Mouse (Mus musculus): ENCODE data around the gene Rnf123. TPM values are rescaled to one million over a fixed set of nuclear protein-coding genes. Genes with fewer than 3 reads are reported as not detected.
A peak's percentile ranks its signal among the peaks of the same experiment; 100 is the strongest.

The Rnf123 gene
- total RNA-seq, 1 experiment, result 14.5 TPM

GRCm38 (mm10) chr9:108051184-108051930 is 31.8 kb downstream of the Rnf123 start:
- in situ Hi-C loops (cut with MboI; ENCODE audit: low sequenced_read_pairs in 2 of 2, unreplicated experiment in 2 of 2), result no loop called here

DNA sequence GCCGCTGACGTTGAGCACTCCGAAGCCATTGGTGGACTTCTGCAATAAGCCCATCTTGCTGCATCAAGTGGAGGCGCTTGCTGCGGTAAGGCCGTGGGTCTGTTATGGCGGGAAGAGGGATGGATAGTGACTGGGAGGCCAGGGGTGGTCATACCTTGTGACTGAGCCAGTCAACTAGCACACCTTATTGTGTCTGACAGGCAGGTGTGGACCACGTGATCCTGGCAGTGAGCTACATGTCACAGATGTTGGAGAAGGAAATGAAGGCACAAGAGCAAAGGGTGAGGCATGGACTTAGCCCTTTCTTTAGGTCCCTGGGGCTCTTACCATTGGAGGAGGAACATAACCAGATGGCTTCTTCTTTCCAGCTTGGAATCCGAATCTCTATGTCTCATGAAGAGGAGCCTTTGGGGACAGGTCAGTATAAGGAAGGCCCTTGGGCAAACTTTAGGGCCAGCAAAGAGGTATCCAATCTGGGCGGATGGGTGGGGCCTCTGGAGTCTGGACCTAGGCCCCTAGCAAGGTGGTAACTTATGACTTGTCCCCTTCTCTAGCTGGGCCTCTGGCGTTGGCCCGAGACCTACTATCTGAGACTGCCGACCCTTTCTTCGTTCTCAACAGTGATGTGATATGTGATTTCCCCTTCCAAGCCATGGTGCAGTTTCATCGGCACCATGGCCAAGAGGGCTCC is 33.4 kb downstream of the Rnf123 start:
- peak overlapping the region; percentile 92 to 97 for H3K4me3 ChIP-seq (ENCODE audit: insufficient read depth in 1 of 2, low read depth in 1 of 2, low read length in 2 of 2, poor library complexity in 1 of 2, severe bottlenecking in 1 of 2)
- peak overlapping the region; percentile 89 for H3K9ac ChIP-seq (ENCODE audit: insufficient read depth, low read depth, low read length, poor library complexity, severe bottlenecking)
- TF ChIP-seq CHD2 (IDR thresholded peaks at IDR 0.05; ENCODE audit: low read depth, low read length) (no peak), ZC3H11A (IDR thresholded peaks at IDR 0.05; ENCODE audit: borderline replicate concordance, low read depth, low read length) (no peak), ZNF384 (IDR thresholded peaks at IDR 0.05; ENCODE audit: low read depth, low read length) (no peak), MAFK (IDR thresholded peaks at IDR 0.05; ENCODE audit: insufficient read depth, low read depth, low read length) (no peak), HCFC1 (IDR thresholded peaks at IDR 0.05; ENCODE audit: borderline replicate concordance, insufficient read depth, low read length) (no peak)
- in situ Hi-C loops (cut with MboI; ENCODE audit: low sequenced_read_pairs in 2 of 2, unreplicated experiment in 2 of 2), result no loop called here
- no peaks in the 10 kb centered on the region for H3K9me3 ChIP-seq (ENCODE audit: control insufficient read depth, insufficient read depth, low read depth, low read length)
- peak overlapping the region; percentile 54; the same call in 1 of the 2 replicates for H3K27ac ChIP-seq (ENCODE audit: insufficient read depth, low read depth, low read length, poor library complexity, severe bottlenecking)
- H3K36me3 ChIP-seq (ENCODE audit: control insufficient read depth, insufficient read depth, low read length, poor library complexity, severe bottlenecking), result peaks cover 31% of the 10 kb centered on the region
- DNase-seq (ENCODE audit: low read depth, low spot score), result no peak
- H3K4me1 ChIP-seq (ENCODE audit: control insufficient read depth in 2 of 2, insufficient read depth in 2 of 2, low read length in 2 of 2, poor library complexity in 1 of 2), result peaks cover 0 to 18% of the 10 kb centered on the region in 2 experiments; a peak in 3 of 4 replicates

More at GRCm38 (mm10) chr9:108051184-108051930, 31.8 kb downstream of the Rnf123 start:
- Histone ChIP-seq H3K4me1 (ENCODE audit: control insufficient read depth in 2 of 2, insufficient read depth in 2 of 2, low read length in 2 of 2, poor library complexity in 1 of 2) (peaks cover 0 to 20% of the 10 kb centered on the region in 2 experiments; a peak in 3 of 4 replicates), H3K4me3 (ENCODE audit: insufficient read depth in 1 of 2, low read depth in 1 of 2, low read length in 2 of 2, poor library complexity in 1 of 2, severe bottlenecking in 1 of 2) (no peak overlapping the region), H3K27ac (ENCODE audit: insufficient read depth, low read depth, low read length, poor library complexity, severe bottlenecking) (no peak overlapping the region), H3K9ac (ENCODE audit: insufficient read depth, low read depth, low read length, poor library complexity, severe bottlenecking) (no peak overlapping the region), H3K36me3 (ENCODE audit: control insufficient read depth, insufficient read depth, low read length, poor library complexity, severe bottlenecking) (peaks cover 21% of the 10 kb centered on the region; the same call in 1 of the 2 replicates), H3K9me3 (ENCODE audit: control insufficient read depth, insufficient read depth, low read depth, low read length) (no peaks in the 10 kb centered on the region)
- DNase-seq (ENCODE audit: low read depth, low spot score), result no peak
- TF ChIP-seq MAFK (IDR thresholded peaks at IDR 0.05; ENCODE audit: insufficient read depth, low read depth, low read length), result no peak
- TF ChIP-seq ZNF384 (IDR thresholded peaks at IDR 0.05; ENCODE audit: low read depth, low read length), result no peak
- no peak for TF ChIP-seq ZC3H11A (IDR thresholded peaks at IDR 0.05; ENCODE audit: borderline replicate concordance, low read depth, low read length)
- no peak for TF ChIP-seq HCFC1 (IDR thresholded peaks at IDR 0.05; ENCODE audit: borderline replicate concordance, insufficient read depth, low read length)

- peak; percentile 95 for DNase-seq (ENCODE audit: low read depth, low spot score)
- 0 out of 2 replicates have a peak, but pooled peaks have one; percentile 28 for TF ChIP-seq HCFC1 (IDR thresholded peaks at IDR 0.05; ENCODE audit: borderline replicate concordance, insufficient read depth, low read length)
- no peak for TF ChIP-seq ZNF384 (IDR thresholded peaks at IDR 0.05; ENCODE audit: low read depth, low read length)
- TF ChIP-seq ZC3H11A (IDR thresholded peaks at IDR 0.05; ENCODE audit: borderline replicate concordance, low read depth, low read length), result no peak
- TF ChIP-seq MAFK (IDR thresholded peaks at IDR 0.05; ENCODE audit: insufficient read depth, low read depth, low read length), result no peak
- TF ChIP-seq CHD2 (IDR thresholded peaks at IDR 0.05; ENCODE audit: low read depth, low read length), result no peak
- H3K4me3 ChIP-seq (ENCODE audit: insufficient read depth in 1 of 2, low read depth in 1 of 2, low read length in 2 of 2, poor library complexity in 1 of 2, severe bottlenecking in 1 of 2), result peak within 1 kb of the TSS; percentile 92 to 97
- no peaks in the 10 kb centered on the region for H3K9me3 ChIP-seq (ENCODE audit: control insufficient read depth, insufficient read depth, low read depth, low read length)
- in situ Hi-C loops (cut with MboI; ENCODE audit: low sequenced_read_pairs in 2 of 2, unreplicated experiment in 2 of 2), result no loop called here
- H3K27ac ChIP-seq (ENCODE audit: insufficient read depth, low read depth, low read length, poor library complexity, severe bottlenecking), result peak within 1 kb of the TSS; percentile 54; the same call in 1 of the 2 replicates
- peak within 1 kb of the TSS; percentile 89 for H3K9ac ChIP-seq (ENCODE audit: insufficient read depth, low read depth, low read length, poor library complexity, severe bottlenecking)
- peaks cover 31% of the 10 kb centered on the region for H3K36me3 ChIP-seq (ENCODE audit: control insufficient read depth, insufficient read depth, low read length, poor library complexity, severe bottlenecking)
- H3K4me1 ChIP-seq (ENCODE audit: control insufficient read depth in 2 of 2, insufficient read depth in 2 of 2, low read length in 2 of 2, poor library complexity in 1 of 2), result peaks cover 0 to 13% of the 10 kb centered on the region in 2 experiments; a peak in 3 of 4 replicates
Observed at GRCm38 (mm10) chr9:108049016-108049455, 34.1 kb downstream of the Rnf123 start, which contains the start of gene Gmppb. Gene Gmppb (plus strand): TSS chr9:108049242.

GRCm38 (mm10) chr9:108048566-108048955 is 34.6 kb downstream of the Rnf123 start:
- in situ Hi-C loops (cut with MboI; ENCODE audit: low sequenced_read_pairs in 2 of 2, unreplicated experiment in 2 of 2), result no loop called here
- Histone ChIP-seq H3K4me3 (ENCODE audit: insufficient read depth in 1 of 2, low read depth in 1 of 2, low read length in 2 of 2, poor library complexity in 1 of 2, severe bottlenecking in 1 of 2) (peak overlapping the region; percentile 48 to 92), H3K36me3 (ENCODE audit: control insufficient read depth, insufficient read depth, low read length, poor library complexity, severe bottlenecking) (peaks cover 31% of the 10 kb centered on the region), H3K27ac (ENCODE audit: insufficient read depth, low read depth, low read length, poor library complexity, severe bottlenecking) (no peak overlapping the region), H3K4me1 (ENCODE audit: control insufficient read depth in 2 of 2, insufficient read depth in 2 of 2, low read length in 2 of 2, poor library complexity in 1 of 2) (peaks cover 0 to 13% of the 10 kb centered on the region in 2 experiments; a peak in 2 of 4 replicates), H3K9ac (ENCODE audit: insufficient read depth, low read depth, low read length, poor library complexity, severe bottlenecking) (peak overlapping the region; percentile 72), H3K9me3 (ENCODE audit: control insufficient read depth, insufficient read depth, low read depth, low read length) (no peaks in the 10 kb centered on the region)
- no peak for DNase-seq (ENCODE audit: low read depth, low spot score)
- TF ChIP-seq HCFC1 (IDR thresholded peaks at IDR 0.05; ENCODE audit: borderline replicate concordance, insufficient read depth, low read length), result no peak
- no peak for TF ChIP-seq ZNF384 (IDR thresholded peaks at IDR 0.05; ENCODE audit: low read depth, low read length)
- TF ChIP-seq ZC3H11A (IDR thresholded peaks at IDR 0.05; ENCODE audit: borderline replicate concordance, low read depth, low read length), result no peak
- TF ChIP-seq CHD2 (IDR thresholded peaks at IDR 0.05; ENCODE audit: low read depth, low read length), result no peak
- no peak for TF ChIP-seq MAFK (IDR thresholded peaks at IDR 0.05; ENCODE audit: insufficient read depth, low read depth, low read length)
